Mouse (Mus musculus): ENCODE measurements at regions not wholly inside any gene's neighbourhood (a gene's known extent, or its start where the extent isn't known, plus 50 kb on each side); places are given as distances from the start of the nearest gene placed in this dataset.
A peak's percentile ranks its signal among the peaks of the same experiment; 100 is the strongest.
"Not testable (repeated sequence)": the region's sequence is repeated elsewhere in the genome, so short reads cannot be mapped to it uniquely, and the experiment has no call there.

DNA sequence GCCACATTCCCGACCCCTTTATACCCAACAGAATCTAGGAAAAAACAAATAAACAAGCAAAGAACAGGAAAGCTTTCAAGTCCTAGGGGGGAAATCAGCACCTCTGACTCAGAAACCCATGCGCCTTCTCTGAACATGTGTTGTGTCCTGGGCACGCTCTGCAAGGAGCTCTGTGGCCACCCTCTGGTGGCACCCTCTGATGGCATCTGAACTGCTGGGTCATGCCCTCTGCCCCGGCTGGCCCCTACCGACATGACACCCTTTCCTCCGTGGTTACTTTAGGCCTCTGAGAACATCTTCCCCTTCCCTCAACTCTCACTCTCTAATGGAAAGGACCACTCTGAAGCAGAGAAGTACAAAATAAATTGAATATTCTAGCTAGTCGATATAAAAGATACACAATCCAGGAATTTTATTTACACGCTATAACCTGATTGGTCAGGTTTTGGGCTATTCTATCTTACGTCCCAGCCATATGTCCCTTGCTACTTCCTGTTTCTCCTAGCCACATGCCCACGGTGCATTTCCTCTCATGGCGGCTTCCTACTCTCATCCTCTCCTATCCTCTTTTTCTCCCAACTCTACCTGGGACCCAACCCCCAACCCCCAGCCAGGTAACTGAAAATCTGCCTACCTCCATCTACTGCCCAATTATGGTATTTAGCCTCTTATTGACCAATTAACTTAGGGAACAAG lies 248.5 kb downstream of the Setd4 start:
- no peak for ATAC-seq (replicated peaks; ENCODE audit: low FRiP score, poor library complexity, severe bottlenecking)

DNA sequence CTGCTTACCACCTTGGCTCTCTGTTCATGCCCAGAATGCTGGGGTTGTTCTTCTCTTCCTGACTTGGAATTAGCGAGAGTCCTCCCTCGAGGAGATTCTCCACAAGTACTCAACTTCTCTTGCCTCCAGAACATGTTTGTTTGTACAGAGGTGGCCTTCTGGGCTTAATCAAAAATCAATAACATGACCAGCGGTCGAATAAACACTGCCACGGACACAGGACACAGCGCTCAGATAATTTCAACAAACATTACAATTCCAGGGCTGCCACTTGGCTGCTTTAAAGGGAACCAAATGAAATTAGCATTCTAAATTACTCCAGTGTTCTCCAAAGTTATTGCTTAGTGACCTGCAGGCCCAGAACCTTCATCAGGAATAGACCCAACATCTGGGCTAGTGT lies 249.9 kb downstream of the Setd4 start:
- ATAC-seq (replicated peaks; ENCODE audit: low FRiP score, poor library complexity, severe bottlenecking): no peak

DNA sequence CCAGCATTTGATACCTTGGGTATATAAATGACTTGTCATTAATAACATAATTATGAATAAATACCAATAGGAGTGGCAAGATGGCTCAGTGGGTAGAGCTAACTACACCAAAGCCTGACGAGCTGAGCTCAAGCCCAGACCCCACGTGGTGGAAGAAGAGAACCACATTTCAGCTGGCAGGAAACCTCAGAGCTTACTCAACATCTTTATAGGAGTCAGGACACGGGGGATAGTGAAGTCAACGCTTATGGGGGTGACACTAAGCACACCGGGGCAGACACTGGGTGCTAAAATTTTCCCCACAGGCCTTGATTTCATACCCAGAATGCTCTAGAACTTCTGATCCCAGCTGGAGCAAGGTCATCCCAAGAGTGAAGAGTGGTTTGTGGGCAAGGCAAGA lies 259.3 kb downstream of the Setd4 start:
- no peak for ATAC-seq (replicated peaks; ENCODE audit: low FRiP score, poor library complexity, severe bottlenecking)

DNA sequence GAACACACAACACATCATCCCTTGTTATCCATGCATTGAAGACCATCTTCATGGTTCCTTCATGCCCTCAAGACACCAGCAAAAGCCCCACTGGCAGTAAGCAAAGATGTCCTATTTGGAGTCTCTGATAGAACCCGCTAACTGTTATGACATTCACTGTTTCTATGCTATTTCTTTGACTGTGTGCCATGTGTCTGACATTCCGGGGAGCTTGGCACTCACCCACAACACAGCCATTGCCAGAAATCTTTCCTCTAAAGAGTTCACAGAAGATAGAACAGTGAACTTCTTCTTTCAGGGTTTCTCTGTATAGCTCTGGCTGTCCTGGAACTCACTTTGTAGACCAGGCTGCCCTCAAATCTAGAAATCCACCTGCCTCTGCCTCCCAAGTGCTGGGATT lies 261.2 kb downstream of the Setd4 start:
- no peak for ATAC-seq (replicated peaks; ENCODE audit: low FRiP score, poor library complexity, severe bottlenecking)

DNA sequence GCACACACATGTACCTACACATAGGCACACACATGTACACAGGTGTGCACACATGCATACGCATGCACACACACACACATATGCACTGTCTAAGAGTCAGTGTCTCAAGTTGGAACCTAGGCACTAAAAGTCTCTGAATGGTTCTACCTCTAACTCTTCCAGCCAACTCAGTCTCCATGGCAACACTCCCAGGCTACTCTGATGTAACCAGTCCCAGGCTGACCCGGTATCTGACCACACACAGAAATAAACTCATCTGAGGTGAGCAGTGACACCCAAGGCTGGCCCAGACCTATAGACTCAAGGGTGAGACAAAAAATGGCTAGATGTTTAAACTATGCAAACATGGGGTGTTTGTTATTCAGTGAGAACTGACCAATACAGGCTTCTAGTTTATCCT lies 262.1 kb downstream of the Setd4 start:
- no peak for ATAC-seq (replicated peaks; ENCODE audit: low FRiP score, poor library complexity, severe bottlenecking)

DNA sequence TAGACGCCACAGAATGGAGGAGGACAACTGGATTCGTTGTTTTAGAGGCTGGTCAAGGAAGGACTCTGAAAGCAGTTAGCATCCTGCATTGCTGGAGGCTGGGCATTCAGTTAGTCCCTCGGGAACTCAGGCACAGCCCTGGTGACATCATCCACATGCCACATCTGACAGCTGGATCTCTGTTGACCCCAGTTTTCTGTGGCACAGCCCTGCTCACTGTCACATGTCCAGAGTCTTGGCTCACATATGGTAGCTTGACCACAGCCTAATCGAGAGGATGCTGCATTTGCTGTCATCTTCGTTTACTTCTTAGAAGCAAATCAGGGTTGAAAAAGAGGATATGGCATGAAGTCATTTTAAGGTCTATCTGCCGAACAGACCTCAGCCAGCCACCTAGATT lies 265.1 kb downstream of the Setd4 start:
- ATAC-seq (replicated peaks; ENCODE audit: low FRiP score, poor library complexity, severe bottlenecking): no peak

DNA sequence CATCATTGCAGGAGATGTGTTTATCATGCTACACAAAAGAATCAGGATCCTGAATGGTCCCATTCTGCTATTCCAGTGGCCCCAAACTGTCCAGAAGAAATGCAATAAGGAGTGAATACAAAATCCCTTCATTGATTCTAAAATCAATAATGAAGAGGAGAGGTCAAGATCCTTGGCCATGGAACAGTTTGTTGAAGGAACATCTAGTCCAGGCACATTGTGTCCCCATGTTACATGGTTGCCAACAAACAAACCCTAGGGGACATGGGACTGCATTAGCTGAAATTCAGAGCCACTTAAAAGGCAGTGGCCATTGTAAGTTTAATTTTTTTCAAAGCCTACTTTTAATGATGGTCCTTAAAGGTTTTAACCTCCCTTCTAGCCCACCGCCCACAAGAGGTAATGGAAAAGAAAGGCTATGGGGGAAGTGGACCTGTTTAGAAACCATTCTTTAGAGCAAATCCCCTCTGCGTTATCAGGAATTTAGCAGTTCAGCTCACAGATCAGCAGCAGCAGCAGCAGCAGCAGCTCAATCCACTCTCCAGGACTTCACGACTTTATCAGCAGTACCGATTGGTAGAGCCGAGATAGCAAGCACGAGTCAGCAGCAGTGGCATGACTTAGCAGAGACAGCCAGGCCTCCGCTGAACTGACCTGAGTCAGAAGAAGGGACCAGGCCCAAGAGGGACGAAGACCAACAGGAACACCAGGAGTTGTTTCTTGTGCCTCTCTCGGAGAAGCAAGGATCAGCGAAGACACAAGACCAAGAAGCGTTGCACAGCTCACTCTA lies 268.3 kb downstream of the Setd4 start:
- no peak for ATAC-seq (replicated peaks; ENCODE audit: low FRiP score, poor library complexity, severe bottlenecking)

DNA sequence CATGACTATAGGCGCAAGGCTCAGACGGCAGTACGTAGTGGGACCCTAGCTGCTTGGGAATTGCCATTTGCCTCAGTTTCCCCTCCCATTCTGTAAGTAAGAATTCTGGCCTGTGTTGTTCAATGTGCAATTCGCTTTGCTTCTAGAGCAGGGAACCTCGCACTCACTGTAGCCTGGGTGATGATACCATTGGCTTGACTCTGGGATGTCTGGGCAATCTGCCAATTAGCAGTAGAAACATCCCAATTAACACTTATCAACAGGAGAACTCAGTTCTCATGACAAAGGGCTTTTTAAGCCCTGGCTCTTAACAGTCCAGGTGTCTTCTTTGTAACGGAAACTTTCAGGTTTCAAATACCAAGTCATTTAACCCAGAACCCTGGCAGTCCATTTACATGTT lies 270.2 kb downstream of the Setd4 start:
- ATAC-seq (replicated peaks; ENCODE audit: low FRiP score, poor library complexity, severe bottlenecking): no peak

DNA sequence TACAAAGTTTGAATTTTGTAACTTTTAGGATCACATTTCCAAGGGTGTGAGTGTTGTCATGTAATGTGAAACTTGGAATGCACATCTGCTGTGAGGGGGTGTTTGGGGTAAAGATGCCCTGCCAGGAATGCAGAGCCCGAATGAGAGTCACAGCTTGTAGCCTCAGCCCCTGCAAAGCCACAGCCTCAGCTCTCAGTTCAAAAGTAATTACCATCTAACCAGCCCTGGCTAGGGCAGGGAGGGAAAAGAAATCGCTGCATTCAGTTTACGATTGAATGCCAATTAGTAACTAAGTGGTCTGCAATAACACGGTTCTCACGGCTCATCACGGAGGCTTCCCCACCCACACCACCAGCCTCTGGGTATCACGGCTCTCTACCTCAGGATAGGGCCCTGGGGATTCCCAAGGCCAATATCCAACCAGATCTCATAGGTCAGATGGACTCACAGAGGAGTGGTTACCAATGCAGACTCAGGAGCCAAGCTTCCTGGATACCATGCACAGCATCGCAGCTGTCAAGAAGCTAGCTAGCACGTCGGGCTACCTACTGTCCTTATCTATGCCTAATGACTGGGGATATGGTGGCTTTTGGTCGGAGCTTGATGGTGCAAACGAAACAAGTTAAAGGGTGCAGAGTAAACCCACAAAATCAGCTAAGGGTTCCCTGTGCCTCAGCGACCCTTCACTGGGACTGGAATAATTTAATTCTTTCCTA lies 275.0 kb downstream of the Setd4 start:
- ATAC-seq (replicated peaks; ENCODE audit: low FRiP score, poor library complexity, severe bottlenecking): no peak

DNA sequence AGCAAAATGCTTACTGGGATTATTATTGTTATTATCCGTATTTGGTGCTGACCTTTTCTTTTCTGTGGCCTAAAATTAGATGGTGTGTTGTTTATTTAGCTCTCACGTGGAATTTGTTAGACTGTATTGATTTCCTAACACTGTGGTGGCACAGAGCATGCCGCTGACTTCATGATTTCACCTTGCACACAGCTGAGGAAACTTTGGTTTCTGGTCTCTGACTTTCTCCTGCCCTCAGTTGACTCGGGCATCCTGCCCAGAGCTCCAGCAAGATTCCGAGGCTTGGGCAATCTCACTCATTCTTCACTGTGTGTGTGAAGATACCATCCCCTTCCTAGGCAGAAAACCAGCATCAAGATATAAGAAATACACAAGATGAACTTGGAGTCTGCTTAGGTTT lies 279.0 kb downstream of the Setd4 start:
- ATAC-seq (replicated peaks; ENCODE audit: low FRiP score, poor library complexity, severe bottlenecking): no peak

DNA sequence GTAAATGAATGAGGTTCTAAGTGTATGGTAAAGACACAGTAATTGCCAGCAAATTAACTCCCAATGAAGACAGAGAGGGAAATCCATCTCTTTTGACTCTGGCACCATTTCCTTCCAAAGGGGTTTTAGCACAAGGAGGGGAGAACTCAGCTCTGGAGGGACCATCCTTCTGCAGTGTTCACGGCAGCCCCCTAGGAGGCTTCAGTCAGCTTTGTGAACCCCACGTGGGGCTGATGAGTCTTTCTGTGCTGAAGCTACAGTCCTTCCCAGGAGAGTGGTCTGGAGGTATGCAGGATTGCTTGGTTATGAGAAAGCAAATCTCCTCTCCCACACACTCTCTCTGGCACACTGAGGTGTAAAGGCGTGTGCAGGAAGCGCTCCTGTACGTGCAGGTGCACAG lies 280.7 kb downstream of the Setd4 start:
- ATAC-seq (replicated peaks; ENCODE audit: low FRiP score, poor library complexity, severe bottlenecking): peak; percentile 56; the same call in 1 of the 2 replicates

DNA sequence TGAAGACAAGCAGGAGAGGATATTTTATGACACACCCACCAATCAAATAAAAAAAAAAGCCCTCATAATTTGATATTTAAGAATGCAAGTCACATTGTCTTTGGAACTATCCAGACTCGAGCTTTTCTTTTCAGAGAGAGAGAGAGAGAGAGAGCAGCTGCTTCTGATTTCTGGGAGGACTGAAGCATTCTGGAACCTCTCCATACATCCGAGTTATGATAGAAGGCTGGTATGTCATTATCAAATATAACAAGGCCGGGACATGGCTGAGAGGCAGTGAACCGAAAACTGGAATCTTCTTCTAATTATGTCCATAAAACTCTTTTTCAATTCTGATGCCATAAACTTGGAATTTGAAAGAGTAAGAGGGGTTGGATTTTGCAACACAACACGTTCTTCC lies 284.3 kb downstream of the Setd4 start:
- ATAC-seq (replicated peaks; ENCODE audit: low FRiP score, poor library complexity, severe bottlenecking): no peak

DNA sequence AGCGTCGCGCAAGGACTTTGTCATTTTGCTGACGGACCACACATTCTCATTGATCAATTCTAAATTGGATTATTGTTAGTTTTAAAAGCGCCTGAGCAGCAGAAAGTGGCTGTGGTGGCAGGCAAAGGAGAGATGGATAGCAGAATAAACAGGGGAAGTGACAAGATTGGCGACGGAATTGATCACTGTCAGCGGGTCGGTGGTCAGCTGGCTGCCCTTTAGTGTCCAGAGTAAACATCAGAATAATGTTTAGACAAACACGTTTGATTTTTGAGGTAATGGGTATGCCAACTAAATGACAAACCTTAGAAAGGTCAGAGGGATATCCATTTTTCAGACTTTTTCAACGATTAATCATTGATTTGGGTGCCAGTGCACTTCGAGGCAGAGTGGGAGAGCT lies 292.2 kb downstream of the Setd4 start:
- ATAC-seq (replicated peaks; ENCODE audit: low FRiP score, poor library complexity, severe bottlenecking): no peak

DNA sequence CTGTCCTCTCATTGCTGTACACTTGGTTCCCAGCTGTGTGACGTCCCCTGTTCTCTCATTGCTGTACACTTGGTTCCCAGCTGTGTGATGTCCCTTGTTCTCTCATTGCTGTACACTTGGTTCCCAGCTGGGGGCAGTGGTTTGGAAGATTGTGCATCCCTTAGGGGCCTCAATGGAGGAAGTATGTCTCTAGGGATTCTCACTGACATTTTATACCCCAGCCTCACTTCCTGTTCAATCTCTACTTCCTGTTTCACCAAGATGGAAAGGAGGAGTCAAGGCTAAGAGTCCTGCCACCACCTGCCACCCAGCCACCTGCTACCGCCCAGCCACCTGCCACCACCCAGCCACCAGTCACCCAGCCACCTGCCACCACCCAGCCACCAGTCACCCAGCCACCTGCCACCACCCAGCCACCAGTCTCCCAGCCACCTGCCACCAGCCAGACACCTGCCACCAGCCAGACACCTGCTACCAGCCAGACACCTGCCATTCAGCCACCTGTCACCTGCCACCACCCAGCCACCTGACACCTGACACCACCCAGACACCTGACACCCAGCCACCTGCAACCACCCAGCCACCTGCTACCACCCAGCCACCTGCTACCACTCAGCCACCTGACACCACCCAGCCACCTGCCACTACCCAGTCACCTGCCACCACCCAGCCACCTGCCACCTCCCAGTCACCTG lies 295.1 kb downstream of the Setd4 start:
- ATAC-seq (replicated peaks; ENCODE audit: low FRiP score, poor library complexity, severe bottlenecking): 0 out of 2 replicates have a peak, but pooled peaks have one; percentile 42

DNA sequence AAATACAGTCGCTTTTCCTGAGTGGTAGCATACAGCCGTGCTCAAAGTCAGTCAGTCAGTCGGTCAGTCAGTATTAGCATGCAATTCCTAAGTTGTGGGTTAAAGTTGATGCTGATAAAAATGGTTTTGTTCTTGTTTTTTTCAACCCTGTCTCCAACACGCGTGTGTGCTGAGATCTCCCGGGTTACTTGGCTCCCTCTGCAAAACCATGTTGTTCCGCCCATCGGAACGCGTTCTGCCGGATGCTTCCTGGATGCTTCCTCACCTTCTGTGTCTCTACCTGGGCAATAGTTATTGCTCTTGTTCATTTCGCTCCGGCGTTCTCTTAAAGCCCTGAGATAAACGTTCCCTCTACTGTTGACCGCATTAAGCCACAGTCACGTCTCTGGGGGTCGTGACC lies 296.9 kb downstream of the Setd4 start:
- no peak for ATAC-seq (replicated peaks; ENCODE audit: low FRiP score, poor library complexity, severe bottlenecking)

DNA sequence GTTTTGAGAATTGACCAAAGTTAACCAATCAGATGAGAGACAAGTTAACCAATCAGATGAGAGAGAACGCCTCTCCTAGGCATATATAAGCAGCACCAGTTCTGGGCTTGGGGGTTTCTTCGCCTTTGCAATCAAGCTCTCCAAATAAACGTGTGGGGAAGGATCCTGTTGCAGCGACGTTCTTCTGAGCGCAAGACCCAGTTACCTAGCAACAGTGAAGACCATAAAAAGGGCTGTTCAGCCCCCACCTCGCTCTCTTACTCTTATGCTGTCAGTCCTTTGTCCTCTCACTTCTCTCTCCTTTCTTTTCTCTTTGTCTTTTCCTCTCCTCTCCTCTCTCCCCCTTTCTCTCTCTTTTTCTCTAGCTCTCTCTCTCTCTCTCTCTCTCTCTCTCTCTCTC lies 297.7 kb downstream of the Setd4 start:
- ATAC-seq (replicated peaks; ENCODE audit: low FRiP score, poor library complexity, severe bottlenecking): not testable (repeated sequence)

DNA sequence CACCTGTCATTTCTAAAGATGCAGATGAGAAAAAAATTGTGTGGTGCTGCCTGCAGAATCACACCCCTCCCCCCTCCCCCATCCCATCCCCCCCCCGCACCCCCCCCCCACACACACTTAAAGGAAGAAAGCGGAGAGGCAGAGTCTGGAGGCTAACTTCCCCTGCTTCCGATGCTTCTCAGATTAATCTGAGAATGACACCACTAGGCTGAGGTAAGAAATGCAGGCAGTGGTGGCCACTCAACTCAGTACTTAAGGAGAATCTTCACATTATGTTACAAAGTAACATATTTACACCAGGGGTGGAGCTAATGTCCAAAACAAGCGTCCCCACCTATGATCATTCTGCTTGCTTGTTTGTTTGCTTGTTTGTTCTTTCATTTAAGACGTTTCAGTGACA lies 309.4 kb downstream of the Setd4 start:
- ATAC-seq (replicated peaks; ENCODE audit: low FRiP score, poor library complexity, severe bottlenecking): no peak

DNA sequence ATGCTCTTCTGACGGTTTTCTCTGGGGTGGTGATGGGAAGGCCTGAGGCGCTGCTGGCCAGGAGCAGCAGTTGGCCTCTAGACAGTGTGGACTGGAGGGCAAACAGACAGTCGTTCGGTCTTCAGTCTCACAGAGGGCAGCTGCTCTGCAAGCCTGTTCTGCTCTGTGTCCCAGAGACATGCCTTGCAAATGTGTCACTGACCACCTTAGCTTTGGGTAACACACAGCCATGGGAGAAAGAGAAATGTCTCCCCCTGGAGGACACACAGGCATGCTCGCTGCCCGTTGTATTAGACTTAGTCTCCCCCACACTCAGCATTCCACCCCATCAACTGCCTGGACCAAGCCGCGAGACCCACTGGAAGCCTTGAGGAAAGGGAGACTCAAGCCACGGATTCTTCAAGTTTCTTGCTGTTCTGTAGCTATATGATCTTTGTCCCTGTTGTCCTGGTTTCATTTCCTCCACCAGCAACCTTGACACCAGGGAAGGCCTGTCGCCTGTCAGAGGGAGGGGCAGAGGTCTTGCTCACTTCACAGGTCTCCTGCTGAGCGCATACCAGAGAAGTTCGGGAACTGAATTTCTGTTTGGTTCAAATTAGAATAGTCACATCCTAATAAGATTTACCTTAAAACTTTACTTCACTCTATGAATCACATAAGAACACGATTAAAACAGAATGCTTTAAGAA lies 310.8 kb downstream of the Setd4 start:
- ATAC-seq (replicated peaks; ENCODE audit: low FRiP score, poor library complexity, severe bottlenecking): peak; percentile 52

DNA sequence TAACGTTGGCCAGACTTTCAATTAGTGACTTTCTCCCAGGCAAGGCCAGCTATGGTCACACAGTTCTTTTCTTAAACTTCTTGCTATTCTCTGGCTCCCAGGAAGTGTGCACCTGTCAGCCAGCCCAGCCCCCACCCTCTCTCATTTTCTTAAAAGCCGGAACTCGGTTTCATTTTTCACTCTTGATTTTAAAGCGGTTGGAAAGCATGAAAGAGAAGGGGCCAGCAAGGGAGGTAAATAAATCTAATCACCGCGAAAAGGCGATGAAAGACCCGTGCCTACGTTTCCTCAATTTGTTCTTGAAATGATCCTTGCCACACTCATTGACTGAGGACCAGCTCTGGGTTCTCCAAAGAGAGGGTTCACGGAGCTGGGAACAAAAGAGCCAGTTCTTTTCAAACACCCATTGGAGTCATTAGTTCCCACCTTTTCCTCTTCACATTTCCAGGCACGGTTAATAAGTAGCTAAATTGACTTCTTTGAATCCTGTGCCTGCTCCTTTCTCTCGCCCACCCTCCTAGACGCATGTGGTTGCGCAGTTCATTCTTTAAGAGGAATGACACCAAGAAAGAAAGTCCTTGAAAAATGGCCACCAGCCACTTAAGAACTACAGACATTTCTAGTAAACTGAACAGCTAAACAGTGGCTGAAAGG lies 311.6 kb downstream of the Setd4 start:
- no peak for ATAC-seq (replicated peaks; ENCODE audit: low FRiP score, poor library complexity, severe bottlenecking)
